Mouse (Mus musculus) myocyte (in vitro differentiated cells): ENCODE results near the gene Pam.

Experiments used
- MAX ChIP-seq: IDR thresholded peaks from one replicate; pipeline ENCODE4 v1.6.1; 2011; ENCODE audit warnings: low read depth, mild to moderate bottlenecking, control low read depth
- POLR2A ChIP-seq: IDR thresholded peaks from one replicate; pipeline ENCODE4 v1.6.1; 2011; ENCODE audit warnings: low read depth, mild to moderate bottlenecking, control low read depth, moderate library complexity; ENCODE audit not compliant: insufficient read length

DNA sequence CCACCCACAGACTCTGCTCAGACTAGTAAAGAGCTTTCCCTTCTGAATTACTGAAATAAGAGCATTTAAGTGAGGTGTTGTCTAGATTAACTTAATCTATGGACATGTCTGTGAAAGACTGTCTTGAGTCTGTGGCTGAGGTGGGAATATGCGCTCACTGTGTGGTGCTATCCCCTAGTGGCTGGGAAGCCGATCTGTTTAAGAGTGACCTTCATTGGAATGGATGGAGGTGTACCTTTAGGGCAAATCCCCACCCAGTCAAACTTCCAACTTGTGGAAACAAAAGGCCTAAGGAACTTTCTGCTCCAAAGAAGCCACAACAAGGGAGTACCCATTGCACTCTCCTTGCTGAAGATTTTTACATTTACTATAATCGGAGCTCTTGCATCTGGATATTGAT lies 301.3 kb downstream of the Pam start:
- no peak for TF ChIP-seq MAX
- no peak for TF ChIP-seq POLR2A
